Mouse (Mus musculus): ENCODE data around the gene Hist2h2aa1. TPM values are rescaled to one million over a fixed set of nuclear protein-coding genes. Genes with fewer than 3 reads are reported as not detected.
"Not testable (repeated sequence)": the region's sequence is repeated elsewhere in the genome, so short reads cannot be mapped to it uniquely, and the experiment has no call there.

Gene Hist2h2aa1
- polyA plus RNA-seq, 1 experiment from 2014 or later = 20.4 TPM

DNA sequence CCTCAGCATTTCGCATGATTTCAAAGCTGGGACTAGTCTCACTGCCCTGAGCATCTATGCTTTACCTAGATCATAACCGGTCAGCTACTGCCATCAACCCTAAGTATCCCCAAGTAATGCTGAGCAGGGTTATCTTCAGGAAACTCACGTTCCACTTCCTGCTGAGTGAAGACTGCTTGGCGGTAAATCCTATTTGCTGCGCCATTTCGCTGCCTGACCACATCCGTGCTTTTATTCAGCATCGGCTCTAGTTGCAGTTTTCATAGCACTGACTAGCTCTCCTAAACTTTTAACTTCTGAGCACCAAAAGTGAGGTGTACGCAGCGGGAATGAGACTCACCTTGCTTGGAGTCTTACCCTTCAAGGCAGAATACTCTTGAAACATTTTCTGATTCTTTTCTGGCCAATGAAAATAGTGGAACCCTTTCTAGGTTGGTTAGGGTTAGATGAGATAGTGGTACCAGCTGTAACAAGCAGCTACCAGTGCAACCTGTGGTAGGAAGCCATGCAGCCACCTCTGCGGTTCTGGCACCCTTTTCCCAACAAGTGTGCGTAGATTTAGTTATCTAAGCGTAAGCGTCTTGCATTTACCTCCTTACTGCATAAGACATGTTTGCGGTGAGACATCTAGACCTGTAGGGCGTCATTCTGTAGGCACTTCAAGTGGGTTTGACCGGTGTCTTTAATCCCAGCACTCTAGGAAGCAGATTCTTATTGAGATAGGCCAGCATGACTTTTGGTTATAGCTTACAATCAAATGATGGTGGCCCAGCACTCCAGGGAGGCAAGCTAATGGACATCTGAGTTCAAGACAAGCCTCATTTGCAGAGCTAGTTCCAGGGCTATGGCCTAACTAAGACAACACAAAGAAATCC, 28.5 kb downstream of the Hist2h2aa1 start:
- Histone ChIP-seq H3K27ac (no peak overlapping the region), H3K4me2 (no peak overlapping the region), H3K9ac (no peak overlapping the region), H3K36me3 (no peaks in the 10 kb centered on the region), H3K4me3 (no peak overlapping the region), H3K27me3 (no peaks in the 10 kb centered on the region), H3K9me3 (no peaks in the 10 kb centered on the region), H3K4me1 (peaks cover 13% of the 10 kb centered on the region)
- ATAC-seq (ENCODE audit: borderline replicate concordance, extremely low read depth, low FRiP score, low TSS enrichment) = no peak
- 85% methylated on average over 17 of the region's 17 CpGs for WGBS

GRCm38 (mm10) chr3:96277428-96277799, 32.1 kb downstream of the Hist2h2aa1 start:
- Histone ChIP-seq H3K36me3 (no peaks in the 10 kb centered on the region), H3K4me2 (peak overlapping the region; percentile 89), H3K9me3 (no peaks in the 10 kb centered on the region), H3K27me3 (0 out of 2 replicates have a peak, but pooled peaks cover 3% of the 10 kb centered on the region), H3K9ac (peak overlapping the region; percentile 58), H3K4me3 (peak overlapping the region; percentile 51), H3K27ac (peak overlapping the region; percentile 69), H3K4me1 (peaks cover 13% of the 10 kb centered on the region)
- WGBS = 11% methylated on average over 8 of the region's 8 CpGs
- ATAC-seq (ENCODE audit: borderline replicate concordance, extremely low read depth, low FRiP score, low TSS enrichment) = peak; percentile 31

DNA sequence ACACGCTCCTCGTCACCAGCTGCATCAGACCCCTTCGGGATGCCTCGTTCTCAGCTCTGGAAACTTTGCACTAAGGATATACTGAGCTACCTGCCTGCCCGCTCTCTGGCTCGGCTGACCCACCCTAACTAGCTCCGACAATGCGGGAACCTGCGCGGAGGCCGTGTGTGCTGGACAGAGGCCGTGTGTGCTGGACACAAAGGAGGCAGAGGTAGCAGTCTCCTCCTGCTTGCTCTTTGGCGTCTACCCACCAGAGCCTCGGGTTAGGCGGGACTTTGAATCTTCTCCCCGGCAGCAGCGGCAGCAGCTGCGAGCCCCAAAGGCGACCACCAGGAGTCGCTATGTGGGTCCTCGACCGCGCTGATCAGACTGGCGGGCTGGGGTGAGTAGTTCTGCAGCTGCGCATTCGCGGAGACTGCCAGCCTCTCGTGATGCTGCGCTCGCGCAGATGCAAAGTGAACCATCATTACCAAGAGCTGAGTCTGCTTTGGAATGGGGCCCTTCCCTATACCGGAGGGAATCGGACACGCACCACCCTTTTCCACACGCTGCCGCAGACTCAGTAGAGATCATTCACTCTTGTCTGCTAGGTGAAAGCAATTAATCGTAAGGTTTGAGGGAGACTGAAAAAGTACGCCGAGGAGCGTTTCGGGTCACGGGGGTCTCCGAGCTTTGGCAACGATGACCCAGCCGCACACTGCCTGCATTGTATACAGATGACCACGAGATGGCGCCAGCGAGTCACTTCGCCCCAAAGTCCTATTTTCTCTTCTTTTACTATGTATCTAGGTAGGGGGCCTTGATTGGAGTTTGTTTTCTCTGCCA, 32.7 kb downstream of the Hist2h2aa1 start:
- H3K36me3 ChIP-seq = no peaks in the 10 kb centered on the region
- peak overlapping the region; percentile 51 for H3K4me3 ChIP-seq
- H3K4me2 ChIP-seq = peak overlapping the region; percentile 89
- no peaks in the 10 kb centered on the region for H3K9me3 ChIP-seq
- peak overlapping the region; percentile 79 for H3K27ac ChIP-seq
- ATAC-seq (ENCODE audit: borderline replicate concordance, extremely low read depth, low FRiP score, low TSS enrichment) = peak; percentile 96
- H3K9ac ChIP-seq = peak overlapping the region; percentile 58
- H3K27me3 ChIP-seq = peaks cover 4% of the 10 kb centered on the region
- H3K4me1 ChIP-seq = peaks cover 13% of the 10 kb centered on the region
- WGBS = under 1% methylated on average over 49 of the region's 49 CpGs

DNA sequence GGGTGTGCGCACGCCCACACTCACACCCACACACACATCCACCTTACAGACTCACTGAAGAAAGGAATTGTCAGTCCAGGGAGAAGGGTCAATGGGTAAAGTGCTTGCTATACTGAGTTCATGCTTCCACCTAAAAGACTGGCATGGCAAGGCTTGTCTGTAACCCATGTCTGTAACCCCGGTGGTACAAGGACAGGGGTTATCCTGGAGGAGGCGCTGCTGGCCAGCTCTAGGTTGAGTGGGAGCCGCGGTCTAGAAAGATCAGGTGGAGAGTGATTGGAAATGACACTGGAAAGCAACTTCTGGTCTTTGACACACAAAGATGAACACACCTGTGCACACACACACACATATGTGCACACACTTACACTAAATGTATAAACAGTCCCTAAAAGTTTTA, 35.4 kb downstream of the Hist2h2aa1 start:
- Histone ChIP-seq H3K9me3 (no peaks in the 10 kb centered on the region), H3K4me2 (no peak overlapping the region), H3K36me3 (no peaks in the 10 kb centered on the region), H3K27ac (no peak overlapping the region), H3K4me3 (no peak overlapping the region), H3K4me1 (peaks cover 13% of the 10 kb centered on the region), H3K9ac (no peak overlapping the region), H3K27me3 (peaks cover 23% of the 10 kb centered on the region)
- WGBS = 50% methylated on average over 6 of the region's 6 CpGs
- ATAC-seq (ENCODE audit: borderline replicate concordance, extremely low read depth, low FRiP score, low TSS enrichment) = no peak

DNA sequence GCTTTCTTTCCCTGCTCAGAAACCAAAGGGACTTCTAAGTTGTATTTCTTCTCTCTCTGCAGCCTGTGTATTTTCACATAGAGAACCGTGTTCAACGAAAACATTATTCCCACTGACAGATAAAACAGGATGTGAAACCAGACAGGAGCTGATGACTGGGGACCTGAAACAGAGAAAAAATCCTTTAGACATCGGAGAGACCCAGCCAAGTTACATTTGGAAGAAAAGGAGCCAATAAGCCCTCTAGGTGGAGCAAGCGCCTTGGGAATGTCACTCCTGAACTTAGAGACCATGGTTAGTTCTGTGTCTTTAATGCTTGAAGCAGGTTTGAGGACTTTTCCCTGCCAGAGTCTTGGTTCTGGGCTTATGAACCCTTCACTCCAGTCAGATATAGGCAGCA, 39.2 kb downstream of the Hist2h2aa1 start:
- Histone ChIP-seq H3K9ac (no peak overlapping the region), H3K36me3 (no peaks in the 10 kb centered on the region), H3K9me3 (no peaks in the 10 kb centered on the region), H3K4me1 (no peaks in the 10 kb centered on the region), H3K4me3 (no peak overlapping the region), H3K4me2 (peak overlapping the region; percentile 20), H3K27me3 (peaks cover 31% of the 10 kb centered on the region), H3K27ac (no peak overlapping the region)
- WGBS = 5% methylated on average over 4 of the region's 4 CpGs
- no peak for ATAC-seq (ENCODE audit: borderline replicate concordance, extremely low read depth, low FRiP score, low TSS enrichment)

GRCm38 (mm10) chr3:96287334-96287733, 42.0 kb downstream of the Hist2h2aa1 start:
- not testable (repeated sequence) for H3K36me3 ChIP-seq; H3K4me2 ChIP-seq; H3K9me3 ChIP-seq; H3K4me1 ChIP-seq; H3K27ac ChIP-seq; H3K4me3 ChIP-seq; ATAC-seq (ENCODE audit: borderline replicate concordance, extremely low read depth, low FRiP score, low TSS enrichment); H3K9ac ChIP-seq
- WGBS = 87% methylated on average over 11 of the region's 11 CpGs
- peaks cover 28% of the 10 kb centered on the region for H3K27me3 ChIP-seq

- Histone ChIP-seq H3K27me3 (peaks cover 17% of the 10 kb centered on the region), H3K4me3 (no peak overlapping the region), H3K9me3 (no peaks in the 10 kb centered on the region), H3K4me2 (no peak overlapping the region), H3K9ac (no peak overlapping the region), H3K36me3 (no peaks in the 10 kb centered on the region), H3K27ac (no peak overlapping the region), H3K4me1 (no peaks in the 10 kb centered on the region)
- WGBS = 61% methylated on average over 3 of the region's 3 CpGs
- ATAC-seq (ENCODE audit: borderline replicate concordance, extremely low read depth, low FRiP score, low TSS enrichment) = no peak
Observed at GRCm38 (mm10) chr3:96289201-96289600, 43.9 kb downstream of the Hist2h2aa1 start.

DNA sequence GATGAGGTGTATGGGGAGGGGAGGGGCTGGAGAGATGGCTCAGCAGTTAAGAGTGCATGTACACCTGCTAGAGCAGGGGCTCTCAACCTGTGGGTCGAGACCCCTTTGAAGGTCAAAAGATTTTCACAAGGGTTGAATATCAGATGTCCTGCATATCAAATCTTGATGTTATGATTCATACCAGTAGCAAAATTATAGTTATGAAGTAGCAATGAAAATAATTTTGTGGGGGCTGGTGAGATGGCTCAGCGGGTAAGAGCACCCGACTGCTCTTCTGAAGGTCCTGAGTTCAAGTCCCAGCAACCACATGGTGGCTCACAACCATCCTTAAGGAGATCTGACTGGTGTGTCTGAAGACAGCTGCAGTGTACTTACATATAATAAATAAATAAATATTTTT, 45.4 kb downstream of the Hist2h2aa1 start:
- H3K27me3 ChIP-seq; H3K9me3 ChIP-seq; H3K9ac ChIP-seq; H3K27ac ChIP-seq; H3K4me3 ChIP-seq; H3K4me2 ChIP-seq; ATAC-seq (ENCODE audit: borderline replicate concordance, extremely low read depth, low FRiP score, low TSS enrichment); H3K36me3 ChIP-seq; H3K4me1 ChIP-seq: not testable (repeated sequence)
- WGBS = 84% methylated on average over 3 of the region's 3 CpGs

DNA sequence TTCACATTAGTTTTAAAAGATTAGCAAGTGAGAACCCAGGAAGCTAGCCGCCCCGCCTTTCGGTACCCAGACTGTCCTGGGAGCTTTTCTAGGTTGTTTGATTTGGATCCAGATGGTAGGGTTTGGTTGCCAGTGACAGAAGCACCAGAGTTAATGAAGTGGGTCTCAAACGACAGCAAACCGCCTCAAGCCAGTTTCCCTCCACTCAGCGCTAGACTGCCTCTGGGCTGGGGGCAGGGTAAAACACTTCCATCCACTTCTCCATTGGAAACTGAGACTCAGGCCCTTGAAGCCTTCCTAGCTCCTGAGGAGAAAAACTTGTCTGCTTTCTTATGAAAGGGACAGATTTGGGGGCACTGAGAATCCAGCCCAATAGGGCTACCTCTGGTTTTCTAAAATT, 47.3 kb downstream of the Hist2h2aa1 start:
- no peak overlapping the region for H3K27ac ChIP-seq
- no peaks in the 10 kb centered on the region for H3K9me3 ChIP-seq
- no peak overlapping the region for H3K4me2 ChIP-seq
- 39% methylated on average over 6 of the region's 6 CpGs for WGBS
- no peaks in the 10 kb centered on the region for H3K36me3 ChIP-seq
- no peak overlapping the region for H3K4me3 ChIP-seq
- no peaks in the 10 kb centered on the region for H3K27me3 ChIP-seq
- no peaks in the 10 kb centered on the region for H3K4me1 ChIP-seq
- H3K9ac ChIP-seq = no peak overlapping the region
- ATAC-seq (ENCODE audit: borderline replicate concordance, extremely low read depth, low FRiP score, low TSS enrichment) = no peak

GRCm38 (mm10) chr3:96293368-96293767, 48.1 kb downstream of the Hist2h2aa1 start:
- no peak for ATAC-seq (ENCODE audit: borderline replicate concordance, extremely low read depth, low FRiP score, low TSS enrichment)
- H3K27me3 ChIP-seq = no peaks in the 10 kb centered on the region
- no peak overlapping the region for H3K4me2 ChIP-seq
- no peaks in the 10 kb centered on the region for H3K9me3 ChIP-seq
- H3K36me3 ChIP-seq = no peaks in the 10 kb centered on the region
- H3K4me1 ChIP-seq = no peaks in the 10 kb centered on the region
- WGBS = 40% methylated on average over 5 of the region's 5 CpGs
- H3K4me3 ChIP-seq = no peak overlapping the region
- H3K9ac ChIP-seq = no peak overlapping the region
- H3K27ac ChIP-seq = no peak overlapping the region

GRCm38 (mm10) chr3:96293787-96294186, 48.5 kb downstream of the Hist2h2aa1 start, which contains the start of gene Fcgr1:
Fcgr1 (minus strand) TSS chr3:96293969.
- H3K27me3 ChIP-seq = no peaks in the 10 kb centered on the region
- no peak within 1 kb of the TSS for H3K4me2 ChIP-seq
- H3K36me3 ChIP-seq = no peaks in the 10 kb centered on the region
- H3K9me3 ChIP-seq = no peaks in the 10 kb centered on the region
- no peaks in the 10 kb centered on the region for H3K4me1 ChIP-seq
- H3K27ac ChIP-seq = no peak within 1 kb of the TSS
- H3K4me3 ChIP-seq = no peak within 1 kb of the TSS
- no peak within 1 kb of the TSS for H3K9ac ChIP-seq
- ATAC-seq (ENCODE audit: borderline replicate concordance, extremely low read depth, low FRiP score, low TSS enrichment) = no peak
- 76% methylated on average over 4 of the region's 4 CpGs for WGBS
